Mouse (Mus musculus) ES-E14 (cell line): Measurements from ENCODE around the gene Plpp7. TPM values are rescaled to one million over a fixed set of nuclear protein-coding genes. Genes with fewer than 3 reads are reported as not detected.

Experiments
- DNase-seq: peaks from one replicate; pipeline ENCODE4 v3.0.0-alpha.2; 2013; ENCODE audit warnings: low read depth, low spot score
- H3K27ac ChIP-seq: 2 replicates; pipeline ENCODE4 v1.5.1; 2012; ENCODE audit warnings: low read depth, mild to moderate bottlenecking, low read length, moderate library complexity, mixed read lengths; ENCODE audit not compliant: poor library complexity, insufficient read depth, severe bottlenecking
- H3K36me3 ChIP-seq: 2 replicates; pipeline ENCODE4 v1.6.1; 2012; ENCODE audit warnings: mild to moderate bottlenecking, low read length, moderate library complexity, mixed read lengths; ENCODE audit not compliant: control insufficient read depth, poor library complexity, insufficient read depth, severe bottlenecking
- H3K4me1 ChIP-seq, 2 experiments: fragments of 150-350 bp in 1 of 2; sonication (generic) in 1 of 2; 2 replicates each; pipeline ENCODE4 v1.6.1; 2012; ENCODE audit warnings: low read length in 2 of 2, mild to moderate bottlenecking in 1 of 2, mixed read lengths in 1 of 2; ENCODE audit not compliant: control insufficient read depth in 2 of 2, insufficient read depth in 2 of 2, poor library complexity in 1 of 2
- H3K4me3 ChIP-seq, 2 experiments: fragments of 150-350 bp in 1 of 2; sonication (generic) in 1 of 2; 2 replicates each; pipeline ENCODE4 v1.5.1; 2012; ENCODE audit warnings: low read length in 2 of 2, low read depth in 1 of 2, mild to moderate bottlenecking in 1 of 2, mixed read lengths in 1 of 2; ENCODE audit not compliant: insufficient read depth in 1 of 2, poor library complexity in 1 of 2, severe bottlenecking in 1 of 2
- H3K9ac ChIP-seq: 2 replicates; pipeline ENCODE4 v1.6.1; 2012; ENCODE audit warnings: low read depth, mild to moderate bottlenecking, low read length, mixed read lengths; ENCODE audit not compliant: poor library complexity, insufficient read depth, severe bottlenecking
- H3K9me3 ChIP-seq: fragments of 150-350 bp; sonication (generic); 2 replicates; pipeline ENCODE4 v1.6.1; 2012; ENCODE audit warnings: low read depth, mild to moderate bottlenecking, low read length; ENCODE audit not compliant: control insufficient read depth, insufficient read depth
- CHD2 ChIP-seq: IDR thresholded peaks from 2 replicates; pipeline ENCODE4 v1.6.1; 2014; ENCODE audit warnings: mild to moderate bottlenecking, low read depth, low read length, inconsistent platforms
- HCFC1 ChIP-seq: IDR thresholded peaks from 2 replicates; pipeline ENCODE4 v1.6.1; 2012; ENCODE audit warnings: low read length, inconsistent platforms, borderline replicate concordance; ENCODE audit not compliant: insufficient read depth
- MAFK ChIP-seq: IDR thresholded peaks from 2 replicates; pipeline ENCODE4 v1.6.1; 2014; ENCODE audit warnings: mild to moderate bottlenecking, low read depth, low read length, inconsistent platforms; ENCODE audit not compliant: insufficient read depth
- ZC3H11A ChIP-seq: IDR thresholded peaks from 2 replicates; pipeline ENCODE4 v1.6.1; 2012; ENCODE audit warnings: low read depth, mild to moderate bottlenecking, inconsistent platforms, low read length, borderline replicate concordance
- ZNF384 ChIP-seq: IDR thresholded peaks from 2 replicates; pipeline ENCODE4 v1.6.1; 2012; ENCODE audit warnings: low read depth, low read length, inconsistent platforms
- in situ Hi-C, 2 experiments: fragments of 600-800 bp; cut with MboI; formaldehyde crosslinking; loops; one replicate each; pipeline ENCODE4 v1.15.1; 2025; ENCODE audit warnings: low sequenced_read_pairs in 2 of 2, inconsistent platforms in 1 of 2; ENCODE audit not compliant: unreplicated experiment in 2 of 2
- total RNA-seq: library from RNA; depleted of rRNA; stranded (reverse); fragments of 300-350 nt; gene quantifications from 2 replicates; pipeline ENCODE4 v1.2.3, GENCODE M21; 2012

The Plpp7 gene
- total RNA-seq, 1 experiment = 1.4 TPM

DNA sequence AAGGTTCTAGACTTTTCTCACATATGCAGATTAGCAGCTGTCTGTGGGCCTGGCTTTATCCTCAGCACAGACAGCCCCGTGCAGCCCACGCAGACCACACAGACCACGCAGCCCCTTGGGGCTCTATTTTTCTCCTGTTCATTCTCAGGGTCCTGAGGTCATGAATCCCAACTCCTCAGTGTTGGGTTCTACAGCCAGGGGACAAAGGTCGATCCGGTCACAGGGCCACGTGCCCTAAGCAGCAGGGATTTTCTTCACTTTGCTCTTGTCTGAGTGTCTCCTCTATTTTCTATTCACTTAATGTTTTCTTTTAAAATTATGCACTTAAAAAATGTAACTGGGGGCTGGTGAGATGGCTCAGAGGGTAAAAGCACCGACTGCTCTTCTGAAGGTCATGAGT is 20.0 kb upstream of the Plpp7 start:
- in situ Hi-C loops = no loop called here

DNA sequence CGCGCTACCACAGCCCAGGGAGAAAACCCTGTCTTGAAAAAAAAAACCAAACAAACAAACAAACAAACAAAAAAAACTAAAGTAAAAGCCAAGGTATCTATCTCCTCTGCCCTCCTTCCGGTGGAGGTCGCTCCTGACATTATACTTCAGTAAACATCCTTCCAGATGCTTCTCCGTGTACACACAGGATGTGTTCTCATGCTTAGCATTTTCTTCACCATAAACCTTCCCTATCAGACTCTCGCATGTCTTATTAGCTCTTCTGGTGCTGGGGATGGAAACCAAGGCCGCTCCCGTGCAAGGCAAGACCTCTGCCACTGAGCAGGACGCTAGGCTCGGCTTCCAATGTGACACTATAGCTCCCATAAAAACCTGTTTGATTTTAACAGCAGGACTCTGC is 17.6 kb upstream of the Plpp7 start:
- H3K27ac ChIP-seq = peak overlapping the region; percentile 79; the same call in 1 of the 2 replicates
- no peaks in the 10 kb centered on the region for H3K9me3 ChIP-seq
- no peaks in the 10 kb centered on the region for H3K36me3 ChIP-seq
- DNase-seq = no peak
- H3K9ac ChIP-seq = no peak overlapping the region; the same call in 1 of the 2 replicates
- peaks cover 18 to 37% of the 10 kb centered on the region in 2 experiments for H3K4me1 ChIP-seq
- in situ Hi-C loops = no loop called here
- TF ChIP-seq ZC3H11A = no peak
- TF ChIP-seq ZNF384 = no peak
- no peak for TF ChIP-seq MAFK
- TF ChIP-seq HCFC1 = no peak
- TF ChIP-seq CHD2 = no peak
- H3K4me3 ChIP-seq = no peak overlapping the region

More for the DNA sequence above, 20.0 kb upstream of the Plpp7 start:
- DNase-seq = no peak
- Histone ChIP-seq H3K27ac (no peak overlapping the region), H3K4me3 (no peak overlapping the region), H3K4me1 (peaks cover 18 to 40% of the 10 kb centered on the region in 2 experiments), H3K36me3 (no peaks in the 10 kb centered on the region), H3K9me3 (no peaks in the 10 kb centered on the region), H3K9ac (peak overlapping the region; percentile 34; the same call in 1 of the 2 replicates)
- TF ChIP-seq ZC3H11A (no peak), ZNF384 (no peak), HCFC1 (no peak), MAFK (no peak), CHD2 (no peak)

DNA sequence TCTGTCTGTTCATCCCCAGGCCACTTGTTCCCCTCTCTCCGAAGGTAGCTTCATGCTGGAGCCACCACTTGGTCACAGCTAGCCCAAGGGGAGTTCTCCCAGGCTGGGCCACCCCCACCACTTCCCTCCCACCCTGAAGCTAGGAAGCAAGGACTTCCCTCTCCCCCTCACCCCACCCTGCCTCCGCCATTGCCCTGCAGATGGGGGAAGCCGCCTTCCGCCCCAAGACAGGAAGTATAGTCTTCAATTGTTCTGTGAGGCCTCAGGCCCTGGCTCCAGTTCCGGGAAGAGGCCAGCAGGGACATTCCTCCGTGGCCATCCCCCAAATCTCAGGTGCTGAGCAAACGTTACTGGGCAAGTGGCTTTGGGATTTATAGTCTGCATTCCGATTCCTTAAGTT is 16.8 kb upstream of the Plpp7 start:
- Histone ChIP-seq H3K4me3 (peak overlapping the region; percentile 14 to 33; a peak in 3 of 4 replicates), H3K9me3 (no peaks in the 10 kb centered on the region), H3K4me1 (peaks cover 15 to 32% of the 10 kb centered on the region in 2 experiments), H3K9ac (peak overlapping the region; percentile 48; the same call in 1 of the 2 replicates), H3K27ac (peak overlapping the region; percentile 79), H3K36me3 (no peaks in the 10 kb centered on the region)
- in situ Hi-C loops = no loop called here
- DNase-seq = no peak
- no peak for TF ChIP-seq MAFK

DNA sequence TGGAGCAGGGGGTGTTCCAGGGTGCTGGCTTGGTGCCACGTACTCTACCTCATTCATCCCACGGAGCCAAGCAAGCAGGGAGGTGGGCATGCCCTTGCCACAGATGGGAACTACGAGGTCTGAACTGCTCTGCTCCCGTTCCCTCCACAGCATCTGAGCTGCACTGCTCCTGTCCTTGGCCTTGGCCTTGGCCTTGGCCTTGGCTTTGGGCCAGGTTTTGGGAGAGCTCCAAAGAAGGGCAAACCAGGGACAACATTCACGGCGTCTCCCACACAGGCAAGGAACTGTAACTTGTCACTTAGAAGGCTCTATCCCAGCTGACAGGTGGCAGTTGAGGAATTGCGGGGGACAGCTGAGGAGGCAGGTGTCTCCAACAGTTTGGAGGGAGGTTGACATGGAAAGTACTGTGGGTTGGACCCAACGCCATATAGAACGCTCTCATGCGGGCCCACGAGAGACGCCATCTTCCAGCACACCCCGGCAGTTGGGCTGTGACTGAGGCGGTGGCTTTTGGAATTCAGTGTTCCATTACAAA is 16.1 kb upstream of the Plpp7 start:
- Histone ChIP-seq H3K27ac (no peak overlapping the region), H3K4me3 (0 out of 4 replicates have a peak overlapping the region, but pooled peaks of 1 of the 2 experiments have one; percentile 7), H3K9ac (peak overlapping the region; percentile 0; the same call in 1 of the 2 replicates), H3K9me3 (no peaks in the 10 kb centered on the region), H3K36me3 (no peaks in the 10 kb centered on the region), H3K4me1 (peaks cover 12 to 26% of the 10 kb centered on the region in 2 experiments)
- in situ Hi-C loops = no loop called here
- no peak for DNase-seq
- TF ChIP-seq HCFC1 (no peak), CHD2 (no peak), ZC3H11A (no peak), MAFK (no peak), ZNF384 (no peak)

DNA sequence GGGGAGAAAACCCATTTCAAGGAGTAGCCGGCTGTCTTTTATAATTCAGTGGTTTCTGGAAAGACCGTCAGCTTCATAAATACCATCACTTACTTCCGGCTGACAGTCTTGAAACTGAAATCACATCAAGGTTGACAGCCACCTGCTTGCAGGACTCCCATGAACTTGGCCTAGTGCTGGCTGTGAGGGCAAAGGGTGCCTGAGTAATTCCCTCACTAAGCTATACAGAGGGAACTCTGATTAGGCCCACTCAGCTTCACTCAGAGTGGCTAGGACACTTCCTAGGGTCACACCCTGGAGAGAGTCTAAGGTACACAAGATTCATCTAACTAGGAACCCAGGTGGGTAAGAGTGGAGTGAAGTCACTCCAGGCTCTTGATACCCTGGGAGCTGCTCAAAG is 14.6 kb upstream of the Plpp7 start:
- in situ Hi-C loops = no loop called here
- Histone ChIP-seq H3K4me3 (no peak overlapping the region), H3K9me3 (no peaks in the 10 kb centered on the region), H3K9ac (no peak overlapping the region), H3K36me3 (no peaks in the 10 kb centered on the region), H3K27ac (no peak overlapping the region), H3K4me1 (peaks cover 5 to 14% of the 10 kb centered on the region in 2 experiments; a peak in 3 of 4 replicates)
- DNase-seq = no peak
- no peak for TF ChIP-seq ZNF384
- TF ChIP-seq ZC3H11A = no peak
- TF ChIP-seq CHD2 = no peak
- no peak for TF ChIP-seq HCFC1
- TF ChIP-seq MAFK = no peak
